Mouse (Mus musculus): Measurements from ENCODE around the gene Ccdc167.
A peak's percentile ranks its signal among the peaks of the same experiment; 100 is the strongest.

Ccdc167 gene

DNA sequence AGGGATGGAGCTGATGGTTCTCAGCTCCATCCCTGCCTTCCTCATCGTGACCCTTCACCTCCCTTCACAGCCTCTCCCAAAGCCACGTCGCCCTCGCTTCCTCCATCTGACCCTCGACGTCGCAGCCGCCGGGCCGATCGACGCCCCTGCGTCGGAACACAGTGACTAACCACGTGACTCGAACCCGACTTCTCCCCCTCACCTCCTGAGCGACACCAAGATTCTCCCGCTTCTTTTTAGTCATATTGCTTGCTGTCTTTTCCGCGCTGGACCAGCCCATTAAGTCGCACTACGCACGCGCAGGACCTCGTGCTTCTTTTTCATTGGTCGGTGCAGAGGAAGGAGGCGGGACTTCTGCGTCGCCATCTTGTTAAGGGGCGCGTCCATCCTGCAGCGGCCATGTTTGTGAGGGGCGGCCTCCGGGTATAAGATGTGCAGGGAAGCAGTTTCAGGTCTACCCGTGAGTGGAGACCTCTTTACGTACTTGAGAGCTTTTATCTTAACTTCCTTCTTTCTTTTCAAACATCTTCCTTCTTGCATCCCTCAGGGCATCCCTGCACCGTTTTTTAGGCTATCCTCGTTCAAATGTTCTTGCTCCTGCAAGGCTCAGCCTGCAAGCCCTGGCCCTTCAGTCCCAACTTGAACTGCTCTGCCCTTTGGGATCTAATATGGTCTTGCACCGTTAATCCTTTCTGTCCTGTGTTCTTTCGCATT is at the start of gene Ccdc167:
Gene Ccdc167 (minus strand): TSS at position 313 of the 714 bp plus-strand sequence.
- DNase-seq (ENCODE audit: low read depth, low spot score), result peak; percentile 98

DNA sequence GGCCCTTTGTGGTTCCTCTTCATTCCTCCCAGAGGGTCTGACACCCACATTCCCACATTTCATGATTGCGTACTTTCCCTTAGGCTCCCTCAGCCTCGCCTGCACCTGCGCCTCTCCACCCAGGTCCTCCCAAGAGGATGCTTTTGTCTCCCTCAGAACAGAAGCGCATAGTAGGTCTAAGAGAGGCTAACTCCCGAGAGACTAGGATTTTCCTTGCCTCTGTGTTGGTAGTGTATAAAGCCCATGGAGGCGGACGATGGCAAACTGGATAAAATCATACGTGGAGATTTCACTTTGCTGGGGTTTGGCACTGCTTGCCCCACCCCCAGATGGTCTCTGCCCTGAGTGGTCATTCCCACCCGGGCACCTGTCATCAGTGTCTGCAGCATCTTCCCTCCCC is 48.5 kb upstream of the Ccdc167 start:
- DNase-seq (ENCODE audit: low read depth, low spot score), result no peak

DNA sequence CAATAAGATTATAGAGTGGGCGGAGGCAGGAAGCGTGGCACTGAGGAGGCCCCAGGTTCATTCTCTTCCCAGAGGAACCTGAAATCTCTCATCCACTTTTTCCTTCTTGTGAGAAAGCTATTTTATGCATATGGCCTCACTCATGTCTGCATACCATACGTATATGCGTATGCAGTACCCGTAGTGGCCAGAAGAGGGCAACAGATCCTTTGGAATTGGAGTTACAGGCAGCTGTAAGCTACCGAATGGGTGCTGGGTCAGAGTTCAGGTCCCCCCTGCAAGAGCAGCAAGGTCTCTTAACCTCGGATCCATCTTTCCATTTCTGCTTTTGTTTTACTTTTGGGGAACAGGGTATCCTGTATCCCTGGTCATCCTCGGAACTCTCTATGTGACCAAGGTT is 45.7 kb upstream of the Ccdc167 start:
- peak; percentile 92 for DNase-seq (ENCODE audit: low read depth, low spot score)

DNA sequence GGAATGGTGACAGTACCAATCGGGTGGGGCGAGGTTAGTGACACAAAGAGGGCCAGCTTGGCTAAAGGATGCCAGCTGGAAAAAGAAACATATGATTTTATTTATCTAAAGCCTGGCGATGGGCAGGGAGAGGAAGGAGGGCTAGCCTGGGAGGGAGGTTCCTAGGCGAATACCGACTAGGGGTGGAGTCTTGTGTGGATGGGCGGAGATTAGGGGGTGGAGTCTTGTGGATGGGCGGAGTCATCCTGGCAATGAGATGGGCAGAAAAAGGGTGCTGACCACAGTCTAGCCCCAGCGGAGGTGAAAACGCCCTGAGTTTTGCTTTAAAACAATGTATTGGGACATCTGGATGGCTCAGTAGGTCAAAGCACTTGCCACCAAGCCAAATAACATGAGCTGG is 45.1 kb upstream of the Ccdc167 start:
- DNase-seq (ENCODE audit: low read depth, low spot score), result peak; percentile 76

DNA sequence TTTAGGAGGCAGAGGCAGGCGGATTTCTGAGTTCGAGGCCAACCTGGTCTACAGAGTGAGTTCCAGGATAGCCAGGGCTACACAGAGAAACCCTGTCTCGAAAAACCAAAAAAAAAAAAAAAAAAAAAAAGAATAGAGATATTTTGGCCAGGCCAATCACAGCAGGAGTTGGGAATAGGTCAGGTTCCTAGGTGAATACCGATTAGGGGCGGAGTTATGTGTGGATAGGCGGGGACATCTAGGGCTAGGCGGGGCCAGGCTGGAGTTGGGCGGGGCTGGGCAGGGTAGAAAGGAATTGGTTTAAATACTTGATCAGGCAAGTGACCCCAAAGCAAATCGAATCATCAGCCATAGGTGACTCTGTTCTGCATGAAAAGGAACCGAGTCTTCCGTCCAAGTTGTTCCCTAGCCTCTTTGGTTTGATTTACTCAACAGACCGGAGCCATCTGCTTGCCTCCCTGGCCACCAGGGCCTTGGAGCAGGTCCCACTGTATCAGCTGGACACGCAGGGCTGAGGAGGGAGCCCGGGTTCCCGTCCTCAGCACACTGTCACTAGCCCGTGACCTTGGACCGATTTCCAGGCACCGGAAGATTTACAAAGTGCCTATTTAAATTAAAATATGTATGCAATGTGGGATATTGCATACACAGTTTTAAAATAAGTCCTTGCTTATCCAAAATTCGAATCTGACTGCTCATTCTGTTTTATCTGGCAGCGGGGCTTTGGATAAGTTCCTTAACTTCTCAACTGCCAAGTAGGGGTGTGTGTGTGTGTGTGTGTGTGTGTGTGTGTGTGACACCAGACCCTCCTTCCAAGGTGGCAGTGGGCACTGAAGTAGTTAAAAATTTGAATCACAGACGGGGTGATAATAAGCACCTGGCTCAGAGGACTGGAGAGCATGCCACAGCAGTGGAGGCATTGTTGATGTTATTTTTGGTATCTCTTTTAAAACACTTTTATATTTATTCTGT is 43.8 kb upstream of the Ccdc167 start:
- DNase-seq (ENCODE audit: low read depth, low spot score), result peak; percentile 77

DNA sequence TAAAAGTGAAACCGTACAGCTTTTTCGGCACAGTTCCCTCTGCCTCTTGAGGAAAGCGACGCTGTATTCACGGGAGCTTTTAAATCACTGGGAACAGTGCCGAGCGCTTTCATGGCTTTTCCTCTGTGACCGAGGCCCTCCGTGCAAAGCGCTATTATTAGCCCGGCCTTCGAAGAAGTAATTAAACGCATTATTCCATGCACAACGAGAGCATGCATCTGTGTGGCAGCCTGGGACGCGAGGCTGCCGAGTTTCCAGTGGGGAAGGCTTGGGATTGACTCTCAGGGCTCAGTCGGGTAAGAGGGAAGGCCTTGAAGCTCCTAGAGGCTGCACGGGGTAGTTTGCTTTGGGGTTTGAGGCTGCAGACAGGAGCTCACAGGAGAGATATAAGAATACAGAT is 43.1 kb upstream of the Ccdc167 start:
- peak; percentile 46 for DNase-seq (ENCODE audit: low read depth, low spot score)

DNA sequence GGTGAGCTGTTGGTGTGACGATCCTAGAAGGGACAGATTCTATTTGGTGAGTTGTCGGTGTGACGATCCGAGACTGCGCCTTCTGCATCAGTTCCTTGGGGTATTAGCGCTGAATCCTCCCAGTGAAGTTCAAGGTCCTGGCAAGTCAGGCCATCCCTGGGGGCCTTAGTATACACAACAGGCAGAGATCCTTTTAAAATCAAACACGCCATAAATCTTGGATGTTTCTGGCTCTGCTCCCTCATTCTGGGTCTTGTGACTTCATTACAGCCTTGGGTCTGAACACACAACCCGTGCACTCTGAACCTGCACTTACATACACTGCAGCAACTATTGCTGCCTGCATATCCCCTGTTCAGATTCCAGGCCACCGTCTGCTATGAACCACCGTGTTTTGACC is 39.5 kb upstream of the Ccdc167 start:
- no peak for DNase-seq (ENCODE audit: low read depth, low spot score)

DNA sequence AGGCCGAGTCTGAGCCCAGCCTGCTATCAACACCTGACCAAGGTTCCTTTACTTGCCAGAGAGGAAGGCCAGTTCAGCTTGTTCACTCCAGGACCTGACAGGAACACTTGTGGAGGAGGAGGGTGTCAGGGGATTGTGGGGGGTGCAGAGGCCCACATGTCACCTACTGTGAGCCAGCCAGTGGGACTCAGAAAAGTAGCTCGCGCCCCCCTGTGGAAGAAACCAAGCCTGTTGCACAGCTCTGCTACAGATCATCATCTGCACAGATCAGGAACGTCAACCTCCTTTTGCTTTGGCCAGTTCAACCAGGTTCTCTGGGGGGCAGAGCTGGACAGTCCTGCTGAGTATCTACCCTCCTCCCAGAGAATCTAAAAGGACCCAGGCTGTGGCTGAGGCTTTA is 37.7 kb upstream of the Ccdc167 start:
- DNase-seq (ENCODE audit: low read depth, low spot score), result no peak

DNA sequence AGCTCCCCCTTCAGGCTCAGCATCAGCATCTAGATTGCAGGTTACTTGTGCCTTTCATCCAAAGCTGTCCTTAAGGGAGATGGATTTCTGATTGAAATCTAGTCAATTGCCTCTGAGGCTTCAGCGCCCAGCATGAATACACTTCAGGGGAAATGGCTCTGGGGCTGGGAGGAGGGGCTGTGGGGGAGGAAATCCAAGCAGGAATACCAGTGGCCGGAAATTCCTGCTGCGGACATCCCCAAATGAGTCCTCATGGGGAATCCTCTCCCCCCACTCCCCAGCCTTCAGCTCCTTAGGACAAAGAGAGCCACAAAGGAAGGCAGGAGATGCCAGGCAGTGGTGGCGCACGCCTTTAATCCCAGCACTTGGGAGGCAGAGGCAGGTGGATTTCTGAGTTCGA is 30.6 kb upstream of the Ccdc167 start:
- DNase-seq (ENCODE audit: low read depth, low spot score), result peak; percentile 52

DNA sequence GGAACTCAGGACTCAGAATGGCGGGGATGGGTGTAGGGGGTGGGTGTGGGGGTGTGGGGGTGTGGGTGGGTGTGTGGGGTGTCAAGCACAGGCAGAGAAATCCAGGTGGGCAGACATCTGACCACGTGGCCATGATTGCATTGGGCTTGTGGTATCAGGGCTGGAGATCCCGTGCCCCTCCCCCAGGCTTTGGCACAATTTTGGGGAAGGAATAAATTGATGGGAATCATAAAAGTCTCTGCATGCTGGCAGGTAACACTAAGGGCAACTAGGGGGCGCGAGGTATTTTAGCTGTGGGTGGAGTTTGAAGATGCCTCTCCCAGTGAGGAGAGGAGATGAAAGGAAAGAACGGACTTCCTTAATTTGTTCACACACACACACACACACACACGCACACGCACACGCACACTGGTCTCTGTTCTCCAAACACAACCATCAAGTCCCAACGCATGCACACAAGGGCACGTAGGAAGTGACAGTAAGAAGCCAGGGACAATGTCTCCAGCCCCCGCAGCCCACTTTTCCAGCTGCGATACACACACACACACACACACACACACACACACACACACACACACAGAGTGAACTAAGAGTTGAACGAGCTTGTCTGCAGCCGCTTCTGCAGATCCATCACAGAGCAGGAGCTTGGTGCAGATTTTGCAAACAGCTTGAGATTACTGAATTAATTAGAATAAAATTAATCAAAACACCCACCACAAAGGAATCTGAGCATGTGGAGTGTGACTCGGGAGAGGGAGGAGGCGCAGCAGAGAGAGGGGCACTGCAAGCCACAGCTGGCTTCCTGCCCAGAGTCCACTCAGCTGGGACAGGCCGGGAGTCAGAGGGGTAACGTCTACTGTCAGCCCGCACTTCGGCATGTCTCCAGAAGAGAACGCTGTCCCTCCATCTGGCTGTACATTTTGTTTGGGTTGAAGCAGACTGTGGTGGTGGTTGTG is 21.3 kb upstream of the Ccdc167 start:
- DNase-seq (ENCODE audit: low read depth, low spot score), result peak; percentile 46

DNA sequence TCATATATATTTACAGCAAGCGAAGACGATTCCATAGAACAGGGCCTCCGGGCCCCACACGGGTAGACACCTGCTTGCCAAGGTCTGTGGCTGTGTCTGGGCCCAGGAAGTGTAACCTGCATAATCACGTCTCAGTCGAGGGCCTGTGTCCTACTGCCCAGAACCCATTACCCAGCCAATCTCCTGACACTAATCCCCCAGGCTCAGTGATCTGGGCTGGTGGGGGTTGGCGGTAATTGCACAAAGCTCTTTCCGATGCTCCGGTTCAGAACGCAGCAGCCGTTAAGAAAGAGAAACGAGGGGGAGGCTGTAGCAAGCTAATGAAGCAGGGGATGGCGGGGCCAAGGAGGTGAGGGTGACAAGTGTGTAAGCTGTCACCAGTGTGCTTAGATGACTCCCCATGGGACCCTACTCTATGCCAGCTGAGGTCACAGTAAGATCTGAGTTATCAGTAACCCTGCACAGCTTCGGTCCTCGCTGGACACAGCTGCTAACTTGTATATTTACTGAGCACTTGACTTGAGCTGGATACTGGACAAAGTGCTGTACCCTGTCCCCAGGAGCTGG is 19.7 kb upstream of the Ccdc167 start:
- no peak for DNase-seq (ENCODE audit: low read depth, low spot score)

DNA sequence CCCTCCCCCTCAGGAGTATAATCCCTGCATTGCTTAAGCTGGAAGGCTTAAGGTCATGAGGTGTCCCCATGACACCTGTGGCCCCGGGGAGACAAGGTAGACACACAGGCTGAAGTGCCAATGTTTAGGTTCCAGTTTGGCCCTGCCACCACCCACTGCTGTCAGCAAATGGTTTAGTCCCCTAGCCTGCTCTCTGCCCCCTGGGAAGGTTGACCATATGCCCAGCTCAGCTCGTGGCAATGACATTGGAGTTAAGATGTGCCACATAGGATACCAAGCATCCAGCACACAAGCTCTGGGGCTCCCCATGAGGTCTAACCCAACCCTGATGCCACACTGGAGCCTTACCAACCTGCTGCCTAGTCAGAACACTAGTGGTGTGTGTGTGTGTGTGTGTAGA is 15.7 kb upstream of the Ccdc167 start:
- DNase-seq (ENCODE audit: low read depth, low spot score), result no peak

DNA sequence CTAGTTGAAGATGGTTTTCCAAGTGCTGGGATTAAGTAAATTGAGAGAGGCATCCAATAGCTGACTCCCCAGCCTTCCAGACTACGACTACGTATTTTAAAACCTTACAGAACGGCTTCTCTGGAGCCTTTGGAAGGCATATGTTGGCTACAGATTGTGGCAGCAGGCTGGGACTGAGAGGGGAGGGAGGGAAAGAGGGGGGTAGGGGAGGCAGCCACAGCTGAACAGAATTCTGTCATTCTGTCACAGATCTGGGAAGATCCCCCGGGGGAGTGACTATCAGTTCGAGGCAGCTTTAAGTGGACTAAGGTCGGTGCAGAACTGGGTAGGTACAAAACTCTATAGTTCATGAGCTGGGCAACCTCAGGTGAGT is 15.1 kb upstream of the Ccdc167 start:
- DNase-seq (ENCODE audit: low read depth, low spot score), result no peak

DNA sequence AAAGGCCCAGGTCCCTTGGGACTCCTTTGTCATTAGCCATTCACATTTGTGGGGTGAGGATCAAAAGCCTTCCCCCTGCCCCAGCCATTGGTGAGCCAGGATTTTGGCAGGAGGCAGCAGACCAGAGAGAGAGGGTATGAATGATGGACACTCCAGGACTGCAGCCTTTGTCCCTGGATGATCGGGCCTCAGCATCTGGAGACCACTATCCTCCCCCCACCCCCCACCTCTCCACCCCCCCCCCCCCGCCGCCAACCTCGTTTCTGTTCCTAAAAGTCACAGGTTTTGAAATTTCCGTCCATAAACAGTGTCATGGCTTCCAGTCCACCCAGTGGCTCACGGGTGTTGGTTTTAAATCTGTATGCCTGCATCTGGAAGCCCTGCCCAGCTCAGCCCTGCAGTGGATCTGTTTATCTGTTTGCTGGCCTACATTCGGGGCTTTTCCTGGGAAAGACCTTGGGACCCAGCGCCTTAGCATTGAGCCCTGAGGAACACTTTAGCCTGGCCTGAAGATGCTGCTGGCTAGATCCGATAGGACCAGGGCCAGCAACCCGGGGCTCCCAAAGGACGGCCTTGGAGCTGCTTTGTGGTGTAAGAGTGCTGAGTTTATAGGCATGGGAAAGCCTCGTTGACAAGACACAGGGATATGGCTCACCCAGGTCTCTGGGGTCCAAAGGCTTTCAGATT is 14.6 kb upstream of the Ccdc167 start:
- DNase-seq (ENCODE audit: low read depth, low spot score), result no peak

DNA sequence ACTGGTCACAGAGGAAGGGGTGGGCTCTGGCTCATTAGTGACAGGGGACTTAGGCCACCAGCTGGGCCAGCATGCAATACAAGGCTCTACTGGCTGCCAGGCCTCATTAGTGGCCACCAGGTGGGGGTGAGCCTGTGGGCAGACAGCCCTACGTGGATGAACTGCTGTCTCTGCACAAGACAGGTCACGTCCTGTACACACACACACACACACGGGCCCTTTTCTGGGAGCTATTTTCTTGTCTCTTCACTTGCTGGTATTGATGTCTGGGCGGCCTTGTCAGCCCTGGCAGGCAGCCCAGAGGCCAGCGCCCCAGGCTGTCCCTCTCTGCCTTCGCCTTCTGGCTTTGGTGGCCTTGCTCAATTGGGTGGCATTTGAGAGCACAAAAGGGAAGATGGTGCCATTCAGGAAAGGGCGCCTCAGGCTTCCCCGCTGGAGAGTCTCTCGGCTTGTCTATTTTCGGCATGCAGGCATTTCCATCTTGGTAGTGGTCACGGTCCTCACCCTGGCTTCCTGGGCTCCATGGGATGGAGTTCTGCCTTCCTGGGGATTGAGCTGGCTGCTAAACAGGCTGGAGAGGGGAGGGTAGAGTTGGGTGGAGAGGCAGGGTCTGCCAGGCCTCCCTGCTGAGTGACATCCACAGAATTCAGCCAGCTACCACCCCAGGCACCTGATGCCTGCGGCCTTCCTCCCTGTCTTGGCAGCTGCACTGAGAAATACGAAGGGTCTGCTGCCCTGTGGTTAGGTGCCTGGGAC is 13.8 kb upstream of the Ccdc167 start:
- DNase-seq (ENCODE audit: low read depth, low spot score), result no peak

DNA sequence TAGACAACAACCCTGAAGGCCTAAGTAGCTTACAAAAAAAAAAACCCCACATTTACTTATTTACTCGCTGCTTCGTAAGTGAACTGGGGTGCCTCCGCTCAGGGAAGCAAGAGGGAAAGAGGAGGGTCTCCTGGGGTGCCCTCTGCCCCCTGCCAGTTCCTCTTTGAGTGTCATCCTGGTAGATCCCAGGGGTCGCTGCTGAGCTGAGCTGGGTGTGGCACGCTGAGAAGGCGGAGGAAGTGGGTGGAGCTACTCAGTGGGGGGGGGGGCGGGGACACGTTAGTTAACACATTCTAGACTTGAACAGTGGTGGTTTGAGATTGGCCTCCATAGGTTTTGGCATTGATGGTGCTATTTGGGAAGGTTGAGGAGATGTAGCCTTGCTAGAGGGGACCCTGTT is 11.2 kb upstream of the Ccdc167 start:
- DNase-seq (ENCODE audit: low read depth, low spot score), result peak; percentile 63

DNA sequence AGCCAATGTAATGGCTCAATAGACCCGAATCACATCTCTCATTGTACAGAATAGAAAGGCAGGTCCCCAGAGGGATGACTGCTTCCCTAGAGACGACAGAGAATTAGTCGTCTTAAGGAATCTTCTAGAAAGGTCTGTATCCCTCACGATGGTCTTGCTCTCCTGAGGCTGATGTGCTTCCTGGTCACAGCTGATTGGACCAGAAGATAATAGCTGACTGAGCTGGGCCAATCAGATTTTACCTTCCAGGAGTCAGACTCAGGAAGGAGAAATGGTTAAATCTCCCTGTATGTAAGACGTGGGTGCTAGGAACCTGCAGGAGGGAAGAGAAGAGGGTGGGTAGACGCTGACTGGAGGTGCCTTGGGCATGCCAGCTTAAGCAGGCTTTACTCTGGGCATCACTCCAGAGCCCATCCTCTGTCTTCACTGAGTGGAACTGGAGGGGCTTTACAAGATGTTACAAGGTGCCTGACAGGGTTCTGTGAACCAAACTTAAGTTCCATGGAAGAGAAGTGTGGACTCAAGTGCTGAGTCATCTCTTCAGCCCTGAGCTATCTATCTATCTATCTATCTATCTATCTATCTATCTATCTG is 8.3 kb upstream of the Ccdc167 start:
- no peak for DNase-seq (ENCODE audit: low read depth, low spot score)

DNA sequence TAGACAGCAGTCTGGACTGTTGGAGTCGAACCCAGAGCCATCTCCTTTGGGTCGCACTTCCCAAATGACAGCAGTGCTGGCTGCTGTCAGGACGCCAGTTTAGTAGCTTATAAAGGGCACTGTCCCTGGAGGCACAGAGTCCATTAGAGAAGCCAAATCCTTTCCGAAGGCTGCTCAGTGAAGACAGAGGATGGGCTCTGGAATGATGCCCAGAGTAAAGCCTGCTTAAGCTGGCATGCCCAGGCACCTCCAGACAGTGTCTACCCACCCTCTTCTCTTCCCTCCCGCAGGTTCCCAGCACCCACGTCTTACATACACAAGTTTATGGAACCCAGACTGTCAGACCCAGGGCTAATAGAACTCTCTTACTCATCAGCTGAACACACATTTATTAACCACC is 7.8 kb upstream of the Ccdc167 start:
- no peak for DNase-seq (ENCODE audit: low read depth, low spot score)

DNA sequence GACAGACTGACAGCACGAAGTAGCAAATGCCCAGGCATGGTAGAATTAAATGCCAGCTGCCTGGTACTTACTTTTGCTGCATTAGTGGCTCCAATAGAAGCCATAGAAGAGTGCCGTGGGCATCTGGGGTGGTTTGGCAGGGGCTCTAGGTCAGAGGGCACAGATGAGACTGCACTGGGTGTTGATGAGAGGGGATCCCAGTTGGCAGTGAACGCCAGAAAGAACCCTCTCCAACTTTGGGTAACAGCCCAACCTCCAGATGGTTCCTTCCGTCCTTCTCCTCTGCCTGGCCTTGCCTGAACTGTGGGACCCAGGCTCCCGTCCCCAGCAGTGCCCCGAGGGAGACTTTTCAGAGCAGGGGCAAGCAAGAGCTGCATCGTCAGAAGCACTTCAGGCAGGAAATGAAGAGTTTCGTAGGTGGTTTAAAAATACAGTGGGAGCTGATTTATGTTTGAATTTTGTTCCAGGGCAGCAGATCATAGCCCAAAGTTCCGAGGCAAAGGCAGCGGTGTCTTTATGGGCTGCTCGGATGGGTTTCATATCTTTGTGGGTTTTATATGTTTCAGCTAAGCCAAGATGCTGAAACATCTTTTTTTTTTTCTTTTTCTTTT is 4.0 kb upstream of the Ccdc167 start:
- no peak for DNase-seq (ENCODE audit: low read depth, low spot score)
